Mouse (Mus musculus) thymus, postnatal 14 days (tissue): ENCODE data around the gene Wscd2.

Source experiments
- DNase-seq: peaks from one replicate; pipeline ENCODE4 v3.0.0; 2021

Gene Wscd2

DNA sequence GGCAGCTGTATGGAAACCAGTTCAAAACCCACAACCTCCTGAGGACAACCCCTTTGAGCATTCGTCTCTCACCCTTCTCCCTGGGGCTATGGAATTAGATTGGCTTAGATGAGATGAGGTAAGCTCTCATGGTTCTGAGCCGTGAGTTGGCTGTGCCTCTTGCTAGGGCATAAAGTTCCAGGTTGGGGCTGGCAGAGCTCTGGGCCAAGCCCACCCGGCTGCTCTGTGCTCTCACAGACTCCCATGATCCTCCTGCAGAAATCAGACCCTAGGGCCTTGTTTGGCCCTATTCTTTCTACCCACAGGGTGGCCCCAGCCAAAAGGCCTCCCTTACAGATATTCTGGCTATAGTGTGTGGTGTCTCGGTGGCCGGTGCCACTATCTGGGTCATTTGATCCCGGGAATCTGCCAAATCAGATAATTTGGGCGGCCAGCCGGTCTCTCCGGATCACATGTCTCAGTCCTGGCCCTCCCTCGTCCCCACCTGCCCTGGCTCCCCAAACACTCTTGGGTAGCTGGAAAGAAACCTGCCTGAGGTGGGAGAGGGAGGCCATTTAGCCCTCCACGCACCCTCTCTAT lies 4.5 kb upstream of the Wscd2 start:
- no peak for DNase-seq

- DNase-seq: no peak
These were observed 2.3 kb upstream of the Wscd2 start for GRCm38 (mm10) chr5:113487879-113488278.

GRCm38 (mm10) chr5:113489617-113490016 lies 516 bp upstream of the Wscd2 start:
- no peak for DNase-seq

DNA sequence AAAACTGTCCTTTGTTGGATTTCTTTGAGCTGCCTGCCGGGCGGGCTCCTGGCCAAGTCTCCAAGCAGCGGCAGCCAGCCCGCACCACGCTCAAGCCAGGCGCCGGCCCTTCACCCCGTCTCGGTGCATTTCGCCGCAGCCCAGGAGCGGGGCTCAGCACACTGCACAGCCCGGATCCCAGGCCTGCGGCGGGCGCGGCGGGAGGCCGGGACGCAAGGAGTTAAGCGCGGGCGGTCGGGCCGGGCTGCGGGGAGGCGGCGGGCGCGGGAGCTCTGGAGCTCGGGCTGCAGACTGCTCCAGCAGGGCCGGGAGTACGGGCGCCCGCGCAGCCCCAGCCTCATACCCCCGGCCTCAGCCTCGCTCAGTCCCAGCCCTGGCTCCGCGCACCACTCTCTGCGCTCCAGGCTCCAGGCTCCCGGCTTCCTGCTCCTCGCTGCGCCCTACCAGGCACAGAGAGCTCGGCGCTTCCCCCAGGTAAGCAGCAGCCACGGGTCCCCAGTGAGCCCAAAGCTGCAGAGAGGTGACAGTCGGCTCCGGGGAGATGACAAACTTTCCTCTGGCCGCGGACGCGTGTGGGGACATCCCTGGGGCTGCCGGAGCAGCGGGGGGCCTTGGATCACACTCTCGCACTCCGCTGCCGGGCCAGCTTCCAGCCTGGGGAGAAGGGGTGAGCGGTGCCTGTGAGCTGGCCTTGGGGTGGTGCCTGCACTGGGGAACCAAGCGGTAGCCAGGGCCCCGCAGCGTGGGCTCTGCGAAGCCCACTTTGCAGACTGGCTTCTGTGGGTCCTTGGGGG lies 531 bp downstream of the Wscd2 start:
- DNase-seq: no peak

- DNase-seq: no peak
These were observed 1.4 kb downstream of the Wscd2 start for GRCm38 (mm10) chr5:113491552-113491951.

GRCm38 (mm10) chr5:113491988-113492387 lies 1.9 kb downstream of the Wscd2 start:
- no peak for DNase-seq

DNA sequence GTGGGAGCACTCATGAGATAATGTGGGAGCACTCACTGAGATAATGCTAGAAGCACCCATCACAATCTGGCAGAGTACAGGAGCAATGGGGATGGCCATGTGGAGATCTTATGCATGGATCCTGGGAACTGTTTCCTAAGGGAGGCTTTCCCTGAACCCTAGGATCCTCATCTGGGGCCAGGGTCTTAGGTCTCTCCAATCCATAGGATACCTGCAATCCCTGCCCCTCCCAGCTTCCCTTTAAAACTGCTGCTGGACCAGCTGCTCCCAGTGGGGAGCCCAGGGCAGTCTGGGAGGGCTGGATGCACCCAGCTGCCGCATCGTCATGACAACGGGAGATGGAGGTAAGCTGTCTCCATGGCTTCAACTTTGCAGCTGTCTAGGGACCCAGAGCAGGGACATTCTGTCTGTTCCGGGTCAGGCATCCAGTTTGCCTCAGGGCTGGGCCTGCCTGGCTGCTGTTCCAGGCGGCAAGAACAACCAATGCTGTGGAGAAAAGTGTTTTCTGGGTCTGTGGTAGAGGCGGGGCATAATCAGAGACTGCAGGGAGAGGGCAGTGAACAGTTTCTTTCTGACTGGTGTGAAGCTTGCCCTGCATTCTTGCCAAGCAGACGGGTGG lies 2.4 kb downstream of the Wscd2 start:
- DNase-seq: no peak

DNA sequence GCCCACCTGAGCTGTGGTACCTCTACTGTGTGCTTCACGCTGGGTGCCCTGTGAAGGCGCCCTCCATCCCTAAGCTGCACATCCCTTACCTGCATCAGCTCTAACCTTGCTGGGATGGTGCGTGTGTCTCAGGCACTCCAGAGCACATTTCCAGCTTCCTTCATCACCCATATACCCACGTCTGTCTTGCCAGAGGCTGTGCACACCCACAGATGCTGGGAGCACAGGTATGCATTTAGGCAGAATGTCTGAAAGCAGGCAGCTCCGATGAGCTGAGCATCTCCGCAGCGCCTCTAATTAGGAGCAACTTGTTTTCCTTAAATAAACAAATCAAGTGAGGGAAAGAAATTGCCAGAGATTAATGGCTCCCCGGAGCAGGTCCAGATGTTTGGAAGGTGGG lies 3.9 kb downstream of the Wscd2 start:
- DNase-seq: no peak

- DNase-seq: no peak
These were observed 6.8 kb downstream of the Wscd2 start for GRCm38 (mm10) chr5:113496926-113497325.

GRCm38 (mm10) chr5:113499421-113499820 lies 9.3 kb downstream of the Wscd2 start:
- no peak for DNase-seq

DNA sequence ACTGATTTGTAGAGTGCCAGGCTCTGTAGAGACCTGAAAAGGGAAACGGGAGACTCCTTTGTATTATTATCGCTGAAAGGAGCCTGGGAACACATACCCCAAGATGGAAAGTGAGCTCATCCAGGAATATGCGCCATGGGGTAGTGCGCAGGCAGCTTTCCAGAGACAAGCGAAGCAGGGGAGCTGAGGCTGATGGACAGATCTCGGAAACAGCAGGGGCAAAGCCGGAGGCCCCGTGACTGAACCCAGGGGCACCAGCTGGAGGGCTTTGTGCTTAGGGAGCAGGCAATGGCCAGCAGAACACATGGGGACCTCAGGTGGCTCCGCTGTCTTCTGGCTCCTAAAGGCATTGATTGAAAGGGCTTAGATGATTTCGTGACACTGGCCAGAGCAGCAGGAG lies 13.1 kb downstream of the Wscd2 start:
- DNase-seq: no peak

DNA sequence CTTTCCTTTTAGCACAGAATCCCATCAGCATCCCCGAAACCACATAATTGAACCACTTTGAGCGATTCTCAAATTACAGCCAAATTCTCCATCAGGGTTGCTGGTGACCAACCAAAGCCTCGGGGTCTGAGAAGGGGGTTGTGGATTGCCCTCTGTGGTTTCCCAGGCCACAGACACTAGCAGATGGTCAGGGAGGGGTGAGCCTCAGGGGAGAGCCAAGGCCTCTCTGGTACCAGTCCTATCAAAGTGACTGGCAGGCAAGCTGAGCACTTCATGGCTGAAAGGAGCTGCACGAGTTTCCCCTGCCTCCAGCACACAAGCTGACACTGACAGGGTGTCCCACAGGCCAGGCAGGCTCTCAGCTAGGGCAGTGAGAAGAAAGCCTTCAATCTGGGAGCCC lies 14.5 kb downstream of the Wscd2 start:
- no peak for DNase-seq

DNA sequence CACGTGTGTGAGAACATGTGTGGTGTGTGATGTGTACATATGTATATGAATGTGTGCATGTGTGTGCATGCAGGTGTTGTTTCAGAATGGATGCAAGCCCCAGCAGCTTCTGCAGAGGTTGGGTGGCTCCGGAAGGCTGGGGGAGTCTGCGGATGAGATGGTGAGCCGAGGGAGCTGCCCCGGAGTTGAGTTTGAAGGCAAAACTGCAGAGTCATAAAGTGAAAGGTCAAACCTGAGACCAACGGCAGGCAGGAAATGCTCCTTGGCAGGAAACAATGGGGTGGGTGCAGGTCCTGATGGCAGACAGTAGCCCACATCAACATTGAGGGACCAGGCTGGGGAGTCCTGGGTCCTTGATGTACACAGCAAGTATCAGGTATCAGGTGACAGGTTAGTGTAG lies 15.9 kb downstream of the Wscd2 start:
- DNase-seq: no peak

GRCm38 (mm10) chr5:113506779-113507178 lies 16.6 kb downstream of the Wscd2 start:
- DNase-seq: no peak

GRCm38 (mm10) chr5:113509167-113509566 lies 19.0 kb downstream of the Wscd2 start:
- no peak for DNase-seq

DNA sequence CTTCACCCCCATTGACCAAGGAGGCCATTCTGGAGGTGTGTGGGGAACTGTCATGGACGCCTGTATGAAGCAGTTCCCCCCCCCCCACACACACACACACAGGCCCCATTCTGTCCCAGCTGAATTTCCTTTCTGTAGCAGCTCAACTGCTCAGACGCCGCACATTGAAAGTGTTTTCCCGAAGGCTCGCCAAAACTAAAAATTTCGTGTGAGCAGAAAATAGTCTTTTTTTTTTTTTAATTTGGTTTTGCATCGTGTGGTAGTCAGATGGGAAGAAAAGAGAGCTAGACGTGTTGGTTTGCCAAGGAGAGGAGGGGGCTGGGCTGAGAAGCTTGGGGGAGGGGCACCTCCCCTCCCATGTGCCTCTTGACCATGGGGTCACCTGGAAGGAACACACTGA lies 23.5 kb downstream of the Wscd2 start:
- DNase-seq: no peak

GRCm38 (mm10) chr5:113514062-113514461 lies 23.9 kb downstream of the Wscd2 start:
- DNase-seq: no peak

- DNase-seq: no peak
These were observed 26.2 kb downstream of the Wscd2 start for GRCm38 (mm10) chr5:113516119-113516872.

- no peak for DNase-seq
These were observed 26.8 kb downstream of the Wscd2 start for GRCm38 (mm10) chr5:113516873-113517336.

DNA sequence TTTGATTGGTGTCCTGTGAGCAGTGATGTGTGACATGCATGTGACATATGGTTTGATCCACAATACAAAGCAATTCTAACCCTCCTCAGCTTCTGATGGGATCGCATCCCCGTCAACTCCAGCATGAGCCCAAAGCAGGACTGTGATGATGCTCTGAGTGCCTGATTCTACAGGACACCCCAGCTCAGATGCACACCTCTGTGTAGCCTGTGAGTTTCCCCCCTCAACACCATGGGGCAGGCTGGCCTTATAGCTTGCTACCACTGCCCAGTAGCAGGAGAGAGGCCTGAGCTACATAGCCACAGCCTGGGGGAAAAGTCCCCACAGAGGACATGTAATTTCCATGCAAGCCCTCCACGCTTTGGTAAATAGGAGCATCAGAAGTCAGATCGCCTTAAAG lies 27.3 kb downstream of the Wscd2 start:
- DNase-seq: no peak

GRCm38 (mm10) chr5:113521037-113521436 lies 30.9 kb downstream of the Wscd2 start:
- no peak for DNase-seq

GRCm38 (mm10) chr5:113538826-113539225 lies 48.7 kb downstream of the Wscd2 start:
- DNase-seq: peak; percentile 12

DNA sequence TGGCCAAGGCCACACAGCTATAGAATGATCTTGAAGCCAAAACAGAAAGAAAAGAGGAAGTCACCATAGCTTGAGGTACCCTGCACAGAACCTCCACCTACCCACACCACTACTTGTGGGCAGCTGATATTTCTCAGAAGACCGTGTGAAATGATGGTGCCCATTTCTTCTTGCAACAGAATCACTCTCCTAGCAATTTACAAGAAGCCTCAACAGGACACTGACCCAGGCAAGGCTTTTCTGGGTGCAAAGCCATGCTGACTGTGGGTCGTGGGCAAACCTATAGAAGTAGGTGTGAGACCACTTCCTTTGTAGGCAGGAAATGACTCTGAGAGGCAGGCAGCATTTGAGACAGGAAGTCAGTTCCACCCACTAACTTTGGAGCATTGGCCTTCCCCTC lies 49.3 kb downstream of the Wscd2 start:
- peak; percentile 7 for DNase-seq
